Mouse (Mus musculus) spleen, postnatal 14 days (tissue): Measurements from ENCODE around the gene Yaf2.
"Not testable (repeated sequence)": the region's sequence is repeated elsewhere in the genome, so short reads cannot be mapped to it uniquely, and the experiment has no call there.

Experiments
- DNase-seq, 2 experiments: peaks; one replicate each; pipeline ENCODE4 v3.0.0; 2021 to 2022; ENCODE audit warnings: low spot score in 2 of 2

The Yaf2 gene

DNA sequence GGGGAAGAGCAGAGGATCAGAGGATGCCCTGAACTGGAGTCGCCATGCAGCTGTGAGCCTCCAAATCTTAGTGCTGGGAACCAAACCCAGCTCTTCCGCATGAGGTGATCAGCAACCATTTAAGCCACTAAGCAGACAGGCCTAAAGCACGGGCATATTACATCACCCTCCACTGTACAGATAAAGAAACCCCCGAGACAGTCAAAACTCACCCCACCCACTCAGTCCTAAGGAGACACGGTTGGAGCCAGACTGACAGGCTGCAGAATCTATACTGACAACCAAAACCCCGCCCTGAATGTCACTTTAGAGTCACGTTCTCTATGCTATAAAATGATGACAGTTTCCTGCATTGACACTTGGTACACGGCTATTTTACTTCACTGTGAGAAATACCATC is 83.6 kb downstream of the Yaf2 start:
- DNase-seq, result no peak

DNA sequence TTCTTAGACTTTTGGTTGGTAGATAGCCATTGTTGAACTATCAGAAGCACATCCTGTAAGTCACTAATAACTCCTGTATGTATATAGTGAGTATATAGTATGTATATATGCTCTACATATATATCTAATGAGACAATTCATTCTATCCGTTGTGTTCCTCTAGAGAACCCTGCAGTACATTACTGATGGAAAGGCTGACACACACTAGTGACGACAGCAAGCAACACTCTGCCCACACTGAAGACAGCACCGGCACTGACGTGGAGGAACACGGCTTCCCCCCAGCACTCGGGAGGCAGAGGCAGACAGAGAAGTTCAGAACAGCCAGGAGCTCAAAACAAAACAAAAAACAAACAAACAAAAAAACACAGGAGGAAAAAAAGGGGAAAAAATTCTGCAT is 84.3 kb downstream of the Yaf2 start:
- no peak for DNase-seq

DNA sequence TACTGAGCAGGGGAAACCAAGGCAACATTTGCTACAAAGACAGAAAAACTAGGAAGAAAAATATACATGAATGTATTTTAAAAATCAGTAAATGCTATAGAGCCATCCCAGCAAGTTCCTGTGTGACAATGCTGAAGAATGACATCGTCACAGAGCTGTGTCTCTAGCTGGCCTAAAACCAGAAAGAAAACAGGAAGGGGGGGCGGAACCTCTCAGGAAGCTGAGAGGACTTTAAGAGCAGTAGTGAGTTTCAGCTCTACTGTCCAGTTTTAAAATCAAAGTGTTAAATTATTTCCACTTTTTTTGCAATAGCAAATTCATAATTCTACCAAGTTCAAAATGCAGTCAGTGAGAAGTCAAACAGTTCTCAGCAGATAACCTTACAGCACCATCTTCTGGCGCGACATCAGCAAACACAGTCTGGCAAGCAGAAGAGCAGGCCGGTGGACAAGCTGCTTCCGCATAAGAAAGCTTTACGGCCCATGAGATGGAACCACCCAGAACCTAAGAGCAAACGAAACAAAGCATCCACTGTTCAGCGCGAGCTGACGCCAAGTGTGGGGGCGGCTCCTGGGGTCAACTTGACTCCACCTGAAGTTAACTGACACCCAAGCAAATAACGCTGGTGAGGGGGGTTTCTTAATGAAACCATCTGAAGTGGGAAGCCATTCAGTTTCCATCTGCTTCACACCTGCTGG is 85.0 kb downstream of the Yaf2 start:
- DNase-seq, result no peak

DNA sequence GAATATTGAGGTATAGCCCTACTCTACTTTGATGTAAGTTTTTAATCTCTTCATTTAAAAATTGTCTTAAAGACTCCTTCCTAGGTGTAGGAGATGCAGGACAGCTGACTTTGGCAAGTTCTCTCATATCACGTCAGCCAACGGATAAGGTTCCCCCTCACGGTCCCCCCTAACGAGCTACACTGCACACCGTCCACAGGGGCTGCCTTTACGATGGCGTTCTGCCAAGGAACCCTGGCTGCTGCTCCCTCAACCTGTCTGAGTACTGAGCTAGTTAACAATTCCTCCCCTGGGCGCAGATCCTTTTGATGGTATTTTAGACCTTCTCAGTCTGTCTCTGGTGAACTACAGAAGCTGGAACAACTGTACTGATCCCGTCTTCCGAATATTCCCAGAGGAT is 93.5 kb downstream of the Yaf2 start:
- DNase-seq, result no peak

DNA sequence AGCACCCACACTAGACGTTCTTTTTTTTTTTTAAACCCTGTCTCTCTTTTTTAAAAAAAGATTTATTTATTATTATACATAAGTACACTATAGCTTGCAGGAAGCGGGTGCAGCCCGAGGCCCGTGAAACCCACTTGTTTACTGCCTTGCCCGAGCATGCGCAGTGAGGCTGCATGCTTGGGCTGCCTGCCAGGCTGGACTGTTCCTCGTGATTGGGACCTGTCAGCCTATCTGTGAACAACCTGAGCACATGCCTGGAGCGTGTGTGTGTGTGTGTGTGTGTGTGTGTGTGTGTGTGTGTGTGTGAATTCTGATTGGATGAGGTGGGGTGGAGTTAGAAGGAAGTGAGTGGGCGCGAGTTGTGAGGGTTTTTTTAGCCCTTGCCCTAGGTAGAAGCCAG is 100.3 kb downstream of the Yaf2 start:
- DNase-seq, result not testable (repeated sequence)
